Mouse (Mus musculus) kidney, embryonic 16.5 days (tissue): ENCODE measurements around the gene Hacd2. TPM values are rescaled to one million over a fixed set of nuclear protein-coding genes. Genes with fewer than 3 reads are reported as not detected.

Experiments used
- ATAC-seq: fragments of 200-750 bp; cut with Nextera tagmentation; 2 replicates; pipeline ENCODE4 v1.8.0; 2017; ENCODE audit warnings: moderate TSS enrichment; ENCODE audit not compliant: low FRiP score, low TSS enrichment
- H3K27ac ChIP-seq: fragments of 300-500 bp; sonication (generic); 2 replicates; pipeline ENCODE4 v1.5.1; 2014; ENCODE audit warnings: low read length
- H3K27me3 ChIP-seq: fragments of 300-500 bp; sonication (generic); 2 replicates; pipeline ENCODE4 v1.6.1; 2014; ENCODE audit warnings: low read length, control low read depth, mixed read lengths; ENCODE audit not compliant: insufficient read depth
- H3K36me3 ChIP-seq: fragments of 300-500 bp; sonication (generic); 2 replicates; pipeline ENCODE4 v1.6.1; 2014; ENCODE audit warnings: low read length, control low read depth, mixed read lengths; ENCODE audit not compliant: insufficient read depth
- H3K4me1 ChIP-seq: fragments of 300-500 bp; sonication (generic); 2 replicates; pipeline ENCODE4 v1.6.1; 2014; ENCODE audit warnings: low read length, control low read depth, mixed read lengths; ENCODE audit not compliant: insufficient read depth
- H3K4me2 ChIP-seq: fragments of 300-500 bp; sonication (generic); replicated peaks from 2 replicates; pipeline ENCODE4 v1.6.1; 2014; ENCODE audit warnings: low read depth, low read length
- H3K4me3 ChIP-seq: fragments of 300-500 bp; sonication (generic); 2 replicates; pipeline ENCODE4 v1.5.1; 2014; ENCODE audit warnings: mild to moderate bottlenecking, low read length
- H3K9ac ChIP-seq: fragments of 300-500 bp; sonication (generic); replicated peaks from 2 replicates; pipeline ENCODE4 v1.6.1; 2014; ENCODE audit warnings: low read length
- H3K9me3 ChIP-seq: fragments of 300-500 bp; sonication (generic); 2 replicates; pipeline ENCODE4 v1.6.1; 2016; ENCODE audit warnings: low read length, control low read depth
- WGBS: fragments of 180-500 bp; shearing (Covaris S2); extraction: QIAGEN DNeasy Blood & Tissue Kit; methylation state at CpG from one replicate; pipeline ENCODE4 v1.1.7; 2014; 5-methylcytosine and 5-hydroxymethylcytosine counted together
- polyA plus RNA-seq: library from polyadenylated mRNA; unstranded; fragments of >200 nt; fragmentation: Nextera tagmentation; extraction: Ambion mirVana; gene quantifications from 2 replicates; pipeline ENCODE4 v1.2.1, GENCODE M21; 2015

Gene Hacd2
- 99.9 and 111 TPM in 2 replicates for polyA plus RNA-seq

- Histone ChIP-seq H3K4me2 (peak within 1 kb of the TSS; percentile 67), H3K4me3 (peak within 1 kb of the TSS; percentile 93), H3K4me1 (no peaks in the 10 kb centered on the region; the same call in 1 of the 2 replicates), H3K9me3 (no peaks in the 10 kb centered on the region), H3K27ac (peak within 1 kb of the TSS; percentile 89), H3K27me3 (peaks cover 5% of the 10 kb centered on the region; the same call in 1 of the 2 replicates), H3K36me3 (0 out of 2 replicates have a peak, but pooled peaks cover 4% of the 10 kb centered on the region), H3K9ac (peak within 1 kb of the TSS; percentile 85)
- WGBS: under 1% methylated on average over 71 of the region's 97 CpGs
- ATAC-seq: peak; percentile 99
These were observed at the start of gene Hacd2 for GRCm38 (mm10) chr16:35022242-35023137. Gene Hacd2 (plus strand): TSS chr16:35022428.

GRCm38 (mm10) chr16:34972471-34972870, 49.8 kb upstream of the Hacd2 start:
- Histone ChIP-seq H3K36me3 (peaks cover 9% of the 10 kb centered on the region), H3K4me2 (no peak overlapping the region), H3K4me1 (no peaks in the 10 kb centered on the region), H3K27ac (no peak overlapping the region), H3K9me3 (no peaks in the 10 kb centered on the region), H3K27me3 (no peaks in the 10 kb centered on the region), H3K4me3 (no peak overlapping the region), H3K9ac (no peak overlapping the region)
- 67% methylated on average over 12 of the region's 12 CpGs for WGBS
- no peak for ATAC-seq

DNA sequence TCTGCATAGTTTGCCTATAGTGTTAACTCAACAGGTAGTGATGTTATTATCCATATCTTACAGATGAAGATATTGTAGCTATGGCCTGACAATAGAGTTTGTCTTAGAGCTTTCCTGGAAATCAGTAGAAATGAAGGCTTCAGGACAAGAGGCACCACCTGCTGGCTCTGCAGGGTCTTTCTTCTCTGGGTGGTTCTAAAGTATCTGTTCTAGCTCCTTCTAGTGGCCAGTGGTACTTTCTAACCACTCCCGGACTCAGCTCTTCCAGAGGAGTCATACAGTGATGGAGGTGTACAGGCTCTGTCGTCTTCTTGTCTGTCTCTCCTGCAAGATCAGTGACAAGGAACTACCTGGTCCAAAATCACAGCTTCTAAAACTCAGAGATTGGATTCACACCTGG, 46.7 kb upstream of the Hacd2 start:
- H3K4me1 ChIP-seq: no peaks in the 10 kb centered on the region
- no peaks in the 10 kb centered on the region for H3K27me3 ChIP-seq
- no peak overlapping the region for H3K4me2 ChIP-seq
- H3K9ac ChIP-seq: no peak overlapping the region
- no peak for ATAC-seq
- 57% methylated on average over 2 of the region's 2 CpGs for WGBS
- peaks cover 14% of the 10 kb centered on the region for H3K36me3 ChIP-seq
- H3K27ac ChIP-seq: no peak overlapping the region
- H3K4me3 ChIP-seq: no peak overlapping the region
- no peaks in the 10 kb centered on the region for H3K9me3 ChIP-seq

- 82% methylated on average over 13 of the region's 13 CpGs for WGBS
- no peaks in the 10 kb centered on the region for H3K4me1 ChIP-seq
- no peak for ATAC-seq
- no peak overlapping the region for H3K9ac ChIP-seq
- peaks cover 14% of the 10 kb centered on the region for H3K36me3 ChIP-seq
- no peaks in the 10 kb centered on the region for H3K27me3 ChIP-seq
- H3K9me3 ChIP-seq: no peaks in the 10 kb centered on the region
- H3K4me2 ChIP-seq: no peak overlapping the region
- no peak overlapping the region for H3K27ac ChIP-seq
- no peak overlapping the region for H3K4me3 ChIP-seq
These were observed 45.6 kb upstream of the Hacd2 start for GRCm38 (mm10) chr16:34976630-34977029.

- Histone ChIP-seq H3K4me3 (no peak overlapping the region), H3K9ac (no peak overlapping the region), H3K36me3 (peaks cover 14% of the 10 kb centered on the region), H3K4me1 (no peaks in the 10 kb centered on the region), H3K4me2 (no peak overlapping the region), H3K27ac (no peak overlapping the region), H3K9me3 (no peaks in the 10 kb centered on the region), H3K27me3 (no peaks in the 10 kb centered on the region)
- 89% methylated on average over 7 of the region's 7 CpGs for WGBS
- no peak for ATAC-seq
These were observed 44.2 kb upstream of the Hacd2 start for GRCm38 (mm10) chr16:34978018-34978417.

- Histone ChIP-seq H3K9me3 (no peaks in the 10 kb centered on the region), H3K4me1 (peaks cover 6% of the 10 kb centered on the region; the same call in 1 of the 2 replicates), H3K9ac (no peak overlapping the region), H3K36me3 (peaks cover 14% of the 10 kb centered on the region), H3K27ac (no peak overlapping the region), H3K4me2 (no peak overlapping the region), H3K4me3 (no peak overlapping the region), H3K27me3 (no peaks in the 10 kb centered on the region)
- no peak for ATAC-seq
- WGBS: 90% methylated on average over 7 of the region's 7 CpGs
These were observed 41.2 kb upstream of the Hacd2 start for GRCm38 (mm10) chr16:34981009-34981408.

GRCm38 (mm10) chr16:34984203-34985030, 37.8 kb upstream of the Hacd2 start:
- Histone ChIP-seq H3K9ac (no peak overlapping the region), H3K27me3 (no peaks in the 10 kb centered on the region), H3K4me3 (no peak overlapping the region), H3K9me3 (no peaks in the 10 kb centered on the region), H3K4me1 (peaks cover 6% of the 10 kb centered on the region; the same call in 1 of the 2 replicates), H3K4me2 (no peak overlapping the region), H3K36me3 (peaks cover 2% of the 10 kb centered on the region), H3K27ac (no peak overlapping the region)
- ATAC-seq: peak; percentile 35; the same call in 1 of the 2 replicates
- WGBS: 55% methylated on average over 11 of the region's 11 CpGs

DNA sequence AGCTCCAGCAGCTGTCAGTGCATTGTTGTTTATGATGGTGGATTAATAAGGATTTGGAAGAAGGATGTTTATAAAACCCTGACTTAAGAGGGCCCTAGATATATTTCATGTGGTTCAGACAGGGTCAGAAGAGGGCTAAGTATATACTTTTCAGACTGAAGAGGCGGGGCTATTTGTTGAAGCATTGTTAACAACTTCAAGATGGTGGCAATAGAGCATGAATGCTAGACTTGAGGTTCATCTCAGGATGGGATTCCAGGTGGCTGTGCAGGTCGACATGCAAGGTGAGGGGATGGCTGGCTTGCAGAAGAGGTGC, 37.2 kb upstream of the Hacd2 start:
- Histone ChIP-seq H3K4me3 (no peak overlapping the region), H3K4me1 (peaks cover 6% of the 10 kb centered on the region; the same call in 1 of the 2 replicates), H3K36me3 (peaks cover 2% of the 10 kb centered on the region), H3K9me3 (no peaks in the 10 kb centered on the region), H3K4me2 (no peak overlapping the region), H3K27ac (no peak overlapping the region), H3K9ac (no peak overlapping the region), H3K27me3 (no peaks in the 10 kb centered on the region)
- ATAC-seq: no peak
- 81% methylated on average over 2 of the region's 2 CpGs for WGBS

- peaks cover 6% of the 10 kb centered on the region; the same call in 1 of the 2 replicates for H3K4me1 ChIP-seq
- H3K9me3 ChIP-seq: no peaks in the 10 kb centered on the region
- WGBS: 90% methylated on average over 13 of the region's 13 CpGs
- peaks cover 2% of the 10 kb centered on the region; the same call in 1 of the 2 replicates for H3K36me3 ChIP-seq
- no peak for ATAC-seq
- H3K4me3 ChIP-seq: no peak overlapping the region
- no peak overlapping the region for H3K4me2 ChIP-seq
- no peaks in the 10 kb centered on the region for H3K27me3 ChIP-seq
- H3K27ac ChIP-seq: no peak overlapping the region
- H3K9ac ChIP-seq: no peak overlapping the region
These were observed 35.9 kb upstream of the Hacd2 start for GRCm38 (mm10) chr16:34986211-34986825.
